Mouse (Mus musculus) retina, postnatal 1 day (tissue): Measurements from ENCODE around the gene Ppt2.

Experiments used
- DNase-seq: peaks from one replicate; pipeline ENCODE4 v3.0.0-alpha.2; 2012

Ppt2 gene

DNA sequence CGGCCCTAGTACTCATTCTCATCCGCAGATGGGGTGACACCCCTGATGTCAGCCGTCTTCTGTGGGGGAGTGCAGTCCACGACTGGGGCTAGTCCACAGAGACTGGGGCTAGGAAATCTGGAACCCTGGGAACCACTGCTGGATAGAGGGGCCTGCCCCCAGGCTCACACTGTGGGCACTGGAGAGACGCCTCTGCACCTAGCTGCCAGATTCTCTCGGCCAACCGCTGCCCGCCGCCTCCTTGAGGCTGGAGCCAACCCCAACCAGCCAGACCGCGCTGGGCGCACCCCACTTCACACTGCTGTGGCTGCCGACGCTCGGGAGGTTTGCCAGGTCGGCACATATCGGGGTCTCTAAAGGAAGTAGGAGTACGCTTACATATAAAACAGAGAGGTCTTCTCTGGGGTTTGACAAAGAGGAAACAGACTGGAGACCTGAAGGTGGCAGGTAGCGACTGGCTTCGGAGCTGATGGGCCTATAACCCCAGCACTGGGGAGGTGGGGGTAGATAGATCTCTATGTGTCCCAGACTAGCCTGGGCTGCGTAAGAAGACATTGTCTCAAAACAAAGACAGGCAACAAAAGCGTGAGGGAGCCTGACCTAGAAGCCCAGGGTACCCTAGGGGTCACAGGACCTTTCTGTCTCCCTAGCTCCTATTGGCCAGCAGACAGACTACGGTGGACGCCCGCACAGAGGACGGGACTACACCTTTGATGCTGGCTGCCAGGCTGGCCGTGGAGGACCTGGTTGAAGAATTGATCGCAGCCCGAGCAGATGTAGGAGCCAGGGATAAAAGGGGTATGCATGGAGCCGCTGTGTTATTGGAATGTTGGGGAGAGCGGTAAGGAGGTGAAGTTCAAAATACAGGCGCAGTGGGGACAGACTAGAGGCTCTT, 42.2 kb downstream of the Ppt2 start:
- no peak for DNase-seq

DNA sequence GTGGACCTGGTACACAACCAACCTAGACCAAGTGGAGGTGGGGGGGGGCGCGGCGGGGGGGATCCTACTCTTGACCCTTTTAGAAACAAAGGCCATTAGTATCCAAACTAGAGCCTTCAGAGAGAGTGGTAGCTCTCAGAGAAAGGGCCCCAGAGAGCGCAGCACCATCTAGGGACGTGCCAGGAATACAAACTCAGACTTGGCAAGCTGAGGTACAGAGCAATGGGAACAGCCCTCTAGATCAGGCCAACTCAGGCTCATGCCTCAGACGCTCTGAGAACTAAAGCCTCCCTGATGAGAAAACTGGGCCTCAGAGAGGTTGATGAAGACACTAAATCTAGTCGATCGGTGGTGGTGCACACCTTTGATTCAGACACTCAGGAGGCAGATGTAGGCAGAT, 43.2 kb downstream of the Ppt2 start:
- DNase-seq, result no peak

DNA sequence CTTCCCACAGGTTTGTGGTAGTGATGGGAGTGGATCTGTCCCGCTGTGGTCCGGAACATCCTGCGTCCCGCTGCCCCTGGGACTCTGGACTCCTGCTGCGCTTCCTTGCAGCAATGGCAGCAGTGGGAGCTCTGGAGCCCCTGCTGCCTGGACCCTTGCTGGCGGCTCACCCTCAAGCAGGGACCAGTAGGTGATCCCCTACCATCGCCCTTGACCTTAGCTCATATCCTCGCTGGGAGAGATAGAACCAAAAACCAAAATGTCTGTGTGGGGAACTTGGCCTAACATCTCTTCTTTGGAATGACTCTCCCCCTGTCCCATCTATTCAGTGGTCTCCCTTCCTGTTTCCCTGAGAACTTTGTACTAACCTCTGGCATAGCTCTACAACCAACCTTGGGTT, 44.5 kb downstream of the Ppt2 start:
- DNase-seq, result no peak

DNA sequence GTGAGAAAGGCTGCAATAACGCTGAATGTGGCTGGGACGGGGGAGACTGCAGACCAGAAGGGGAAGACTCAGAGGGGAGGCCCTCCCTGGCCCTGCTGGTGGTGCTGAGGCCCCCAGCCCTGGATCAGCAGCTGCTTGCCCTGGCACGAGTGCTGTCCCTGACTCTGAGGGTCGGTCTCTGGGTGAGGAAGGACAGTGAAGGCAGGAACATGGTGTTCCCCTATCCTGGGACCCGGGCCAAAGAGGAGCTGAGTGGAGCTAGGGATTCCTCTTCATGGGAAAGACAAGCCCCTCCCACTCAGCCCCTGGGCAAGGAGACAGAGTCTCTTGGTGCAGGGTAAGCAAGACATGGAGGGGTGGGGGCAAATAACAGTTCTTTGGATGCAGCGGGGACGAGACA, 44.9 kb downstream of the Ppt2 start:
- no peak for DNase-seq

DNA sequence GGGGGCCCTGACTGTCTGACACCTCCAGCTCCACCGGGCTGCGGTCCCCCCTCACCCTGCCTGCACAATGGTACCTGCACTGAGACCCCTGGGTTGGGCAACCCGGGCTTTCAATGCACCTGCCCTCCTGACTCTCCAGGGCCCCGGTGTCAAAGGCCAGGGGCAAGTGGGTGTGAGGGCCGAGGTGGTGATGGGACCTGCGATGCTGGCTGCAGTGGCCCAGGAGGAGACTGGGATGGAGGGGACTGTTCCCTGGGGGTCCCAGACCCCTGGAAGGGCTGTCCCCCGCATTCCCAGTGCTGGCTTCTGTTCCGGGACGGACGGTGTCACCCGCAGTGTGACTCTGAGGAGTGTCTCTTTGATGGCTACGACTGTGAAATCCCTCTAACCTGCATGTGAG, 45.8 kb downstream of the Ppt2 start:
- DNase-seq, result no peak

DNA sequence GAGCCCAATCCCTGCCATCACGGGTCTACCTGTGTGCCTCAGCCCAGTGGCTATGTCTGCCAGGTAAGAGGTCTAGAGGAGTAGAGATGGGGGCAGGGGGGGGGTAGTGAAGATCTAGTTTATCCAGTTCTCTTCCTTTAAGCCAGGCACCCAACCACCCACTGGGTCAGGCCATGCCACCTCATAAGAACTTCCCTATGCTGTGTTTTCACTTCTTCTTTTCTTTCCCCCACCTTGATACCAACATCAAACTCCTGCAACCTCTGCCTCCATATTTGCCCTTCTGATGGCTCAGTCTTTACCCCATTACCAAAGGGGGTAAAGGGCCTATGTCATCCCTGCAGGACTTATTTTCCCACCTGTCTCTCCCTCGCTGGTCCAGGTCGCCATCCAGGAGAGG, 50.2 kb downstream of the Ppt2 start:
- DNase-seq, result no peak

DNA sequence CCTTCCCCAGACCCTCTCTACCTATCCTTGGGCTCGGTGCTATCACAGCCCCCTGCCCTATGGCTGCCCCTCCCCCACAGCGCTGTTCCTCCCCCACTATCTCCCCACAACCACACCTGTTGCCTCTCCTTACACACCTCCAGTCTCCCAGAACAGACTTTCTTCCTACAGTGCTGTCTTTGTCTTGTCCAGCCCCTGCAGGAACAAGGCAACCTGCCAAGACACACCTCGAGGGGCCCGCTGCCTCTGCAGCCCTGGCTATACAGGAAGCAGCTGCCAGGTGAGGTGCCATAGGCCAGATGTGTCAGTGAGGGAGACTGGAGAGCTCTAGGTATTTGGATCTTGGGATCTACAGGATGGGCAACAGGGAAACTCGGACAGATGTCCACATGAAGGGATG, 51.7 kb downstream of the Ppt2 start:
- no peak for DNase-seq

DNA sequence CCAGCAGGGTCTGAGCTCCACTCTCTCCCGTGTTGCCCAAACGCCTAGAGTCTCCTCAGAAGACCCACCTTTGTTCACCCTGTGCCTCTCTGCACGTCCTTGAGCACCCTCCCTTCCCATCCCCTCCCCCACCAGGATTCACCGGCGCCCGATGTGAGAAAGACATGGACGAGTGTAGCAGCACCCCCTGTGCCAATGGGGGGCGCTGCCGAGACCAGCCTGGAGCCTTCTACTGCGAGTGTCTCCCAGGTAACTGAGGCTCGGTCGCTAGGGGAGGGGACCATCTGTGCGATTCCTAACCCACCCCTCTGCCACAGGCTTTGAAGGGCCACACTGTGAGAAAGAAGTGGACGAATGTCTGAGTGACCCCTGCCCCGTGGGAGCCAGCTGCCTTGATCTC, 55.9 kb downstream of the Ppt2 start:
- peak; percentile 46 for DNase-seq

DNA sequence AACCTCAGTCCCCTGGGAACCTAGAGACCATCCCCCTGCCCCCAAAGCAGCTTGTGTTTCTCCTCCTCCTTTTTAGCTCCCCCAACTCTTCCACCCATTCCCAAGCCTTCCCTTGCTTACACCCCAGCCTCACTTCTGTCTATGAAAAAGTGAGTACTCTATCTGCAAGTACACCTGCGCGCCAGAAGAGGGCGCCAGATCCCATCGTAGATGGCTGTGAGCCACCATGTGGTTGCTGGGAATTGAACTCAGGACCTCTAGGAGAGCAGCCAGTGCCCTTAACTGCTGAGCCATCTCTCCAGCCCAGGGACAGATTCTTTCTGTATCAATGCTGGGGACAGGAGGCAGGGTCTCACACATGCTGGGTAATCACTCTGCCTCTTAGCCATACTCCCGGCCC, 56.4 kb downstream of the Ppt2 start:
- DNase-seq, result no peak

DNA sequence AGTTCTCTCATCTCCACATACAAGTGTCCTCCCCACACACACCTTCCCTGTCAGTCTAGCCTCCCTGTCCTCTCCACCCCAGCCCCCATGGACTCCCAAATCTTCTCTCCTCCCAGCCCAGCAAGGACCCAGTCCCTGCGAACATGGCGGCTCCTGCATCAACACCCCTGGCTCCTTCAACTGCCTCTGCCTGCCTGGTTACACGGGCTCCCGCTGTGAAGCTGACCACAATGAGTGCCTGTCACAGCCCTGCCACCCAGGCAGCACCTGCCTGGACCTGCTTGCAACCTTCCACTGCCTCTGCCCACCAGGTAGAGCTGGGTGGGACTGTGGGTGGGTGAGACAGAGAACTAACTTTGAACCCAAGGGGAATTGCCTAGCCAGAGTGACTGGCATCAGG, 58.4 kb downstream of the Ppt2 start:
- DNase-seq, result no peak

DNA sequence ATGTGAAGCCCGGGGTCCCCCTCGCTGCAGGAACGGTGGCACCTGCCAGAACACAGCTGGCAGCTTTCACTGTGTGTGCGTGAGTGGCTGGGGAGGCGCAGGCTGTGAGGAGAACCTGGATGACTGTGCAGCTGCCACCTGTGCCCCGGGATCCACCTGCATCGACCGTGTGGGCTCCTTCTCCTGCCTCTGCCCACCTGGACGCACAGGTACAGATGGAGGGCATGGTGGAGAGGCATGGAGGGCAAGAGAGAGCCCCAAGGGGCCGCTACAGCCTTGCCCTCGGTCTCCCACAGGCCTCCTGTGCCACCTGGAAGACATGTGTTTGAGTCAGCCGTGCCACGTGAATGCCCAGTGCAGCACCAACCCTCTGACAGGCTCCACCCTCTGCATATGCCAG, 59.9 kb downstream of the Ppt2 start:
- no peak for DNase-seq

DNA sequence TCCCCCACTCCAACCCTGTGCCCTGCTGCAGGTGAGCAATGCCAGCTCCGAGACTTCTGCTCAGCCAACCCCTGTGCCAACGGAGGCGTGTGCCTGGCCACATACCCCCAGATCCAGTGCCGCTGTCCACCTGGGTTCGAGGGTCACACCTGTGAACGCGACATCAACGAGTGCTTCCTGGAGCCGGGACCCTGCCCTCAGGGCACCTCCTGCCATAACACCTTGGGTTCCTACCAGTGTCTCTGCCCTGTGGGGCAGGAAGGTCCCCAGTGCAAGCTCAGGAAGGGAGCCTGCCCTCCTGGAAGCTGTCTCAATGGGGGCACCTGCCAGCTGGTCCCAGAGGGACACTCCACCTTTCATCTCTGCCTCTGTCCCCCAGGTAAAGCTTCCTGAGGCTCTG, 61.0 kb downstream of the Ppt2 start:
- no peak for DNase-seq
